8 mouse cellular contexts compared by ENCODE assay signal in the genomic region with DNA sequence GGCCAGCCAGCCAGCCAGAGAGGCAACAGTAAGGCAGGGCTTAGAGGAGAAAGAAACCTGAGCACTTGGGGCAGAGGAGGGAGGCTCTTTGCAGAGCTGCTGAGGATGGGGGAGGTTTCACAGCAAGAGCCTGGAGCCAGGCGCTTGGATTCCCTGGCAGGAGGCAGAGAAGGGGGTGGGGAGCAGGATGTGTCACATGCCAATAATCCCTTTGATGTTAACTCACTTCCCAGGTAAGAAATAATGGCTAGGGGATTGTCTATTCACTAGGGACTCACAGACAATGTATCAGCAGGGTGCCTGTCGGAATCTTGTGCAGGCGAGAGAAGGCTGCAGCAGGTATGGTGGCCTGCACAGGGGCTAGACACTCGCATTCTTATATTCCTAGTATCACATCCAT.
A peak's percentile ranks its signal among the peaks of the same experiment; 100 is the strongest.
DNase-seq lines count a peak whose midpoint lies in the region; ATAC-seq and TF ChIP-seq lines count a peak whose summit lies in the region.

No protein-coding gene starts in this region.

- H3K4me3 ChIP-seq in kidney, embryonic 15.5 days (replicated peaks) = no peak overlapping the region
- H3K4me3 ChIP-seq in kidney, adult 2 months (ENCODE audit: insufficient read depth, low read depth, low read length) = no peak overlapping the region
- H3K4me3 ChIP-seq in forebrain, embryonic 11.5 days (ENCODE audit: low read depth, low read length) = no peak overlapping the region
- H3K4me3 ChIP-seq in limb, embryonic 10.5 days = peak overlapping the region; percentile 31; the same call in 1 of the 2 replicates
- no peak overlapping the region for H3K4me3 ChIP-seq in neural tube, embryonic 13.5 days
- no peak overlapping the region for H3K4me3 ChIP-seq in heart, embryonic 12.5 days

- no peak for TF ChIP-seq CTCF in kidney, adult 2 months (conservative IDR thresholded peaks at IDR 0.05; ENCODE audit: insufficient read depth, insufficient read length, low read depth, low read length)

- H3K4me1 ChIP-seq in kidney, embryonic 15.5 days = peaks cover 7% of the 10 kb centered on the region; the same call in 1 of the 2 replicates
- no peaks in the 10 kb centered on the region for H3K4me1 ChIP-seq in kidney, adult 2 months (ENCODE audit: control insufficient read depth, insufficient read depth, low read length)
- 0 out of 2 replicates have a peak, but pooled peaks cover 3% of the 10 kb centered on the region for H3K4me1 ChIP-seq in forebrain, embryonic 11.5 days (replicated peaks; ENCODE audit: control insufficient read depth, insufficient read depth, low read length)
- peaks cover 16% of the 10 kb centered on the region for H3K4me1 ChIP-seq in limb, embryonic 10.5 days
- H3K4me1 ChIP-seq in neural tube, embryonic 13.5 days (replicated peaks) = peaks cover 6% of the 10 kb centered on the region
- no peaks in the 10 kb centered on the region; the same call in 1 of the 2 replicates for H3K4me1 ChIP-seq in heart, embryonic 12.5 days (replicated peaks)

- 23% methylated on average over 4 of the region's 4 CpGs for WGBS in kidney, embryonic 15.5 days
- WGBS in kidney, adult 2 months = 22% methylated on average over 4 of the region's 4 CpGs
- WGBS in forebrain, embryonic 11.5 days = 2% methylated on average over 4 of the region's 4 CpGs
- WGBS in limb, embryonic 10.5 days = 9% methylated on average over 4 of the region's 4 CpGs
- WGBS in neural tube, embryonic 13.5 days = 4% methylated on average over 4 of the region's 4 CpGs
- 15% methylated on average over 4 of the region's 4 CpGs for WGBS in heart, embryonic 12.5 days

- no peaks in the 10 kb centered on the region for H3K9me3 ChIP-seq in kidney, embryonic 15.5 days (replicated peaks)
- H3K9me3 ChIP-seq in forebrain, embryonic 11.5 days (ENCODE audit: control insufficient read depth, low read length) = no peaks in the 10 kb centered on the region
- no peaks in the 10 kb centered on the region for H3K9me3 ChIP-seq in limb, embryonic 10.5 days (replicated peaks)
- no peaks in the 10 kb centered on the region for H3K9me3 ChIP-seq in neural tube, embryonic 13.5 days
- no peaks in the 10 kb centered on the region for H3K9me3 ChIP-seq in heart, embryonic 12.5 days (replicated peaks)

- 0 out of 2 replicates have a peak overlapping the region, but pooled peaks have one; percentile 23 for H3K4me2 ChIP-seq in kidney, embryonic 15.5 days
- peak overlapping the region; percentile 26; the same call in 1 of the 2 replicates for H3K4me2 ChIP-seq in forebrain, embryonic 11.5 days (ENCODE audit: low read depth, low read length, severe bottlenecking)
- peak overlapping the region; percentile 30; the same call in 1 of the 2 replicates for H3K4me2 ChIP-seq in neural tube, embryonic 13.5 days
- no peak overlapping the region for H3K4me2 ChIP-seq in heart, embryonic 12.5 days

- no peaks in the 10 kb centered on the region for H3K27me3 ChIP-seq in kidney, embryonic 15.5 days
- H3K27me3 ChIP-seq in kidney, adult 2 months (replicated peaks; ENCODE audit: control insufficient read depth, insufficient read depth, low read length) = no peaks in the 10 kb centered on the region
- no peaks in the 10 kb centered on the region for H3K27me3 ChIP-seq in forebrain, embryonic 11.5 days (ENCODE audit: control insufficient read depth, insufficient read depth, low read length)
- no peaks in the 10 kb centered on the region for H3K27me3 ChIP-seq in limb, embryonic 10.5 days (ENCODE audit: low read depth, poor library complexity, severe bottlenecking)
- H3K27me3 ChIP-seq in neural tube, embryonic 13.5 days = no peaks in the 10 kb centered on the region
- no peaks in the 10 kb centered on the region for H3K27me3 ChIP-seq in heart, embryonic 12.5 days (replicated peaks)

- H3K27ac ChIP-seq in kidney, embryonic 15.5 days = no peak overlapping the region
- H3K27ac ChIP-seq in kidney, adult 2 months (ENCODE audit: insufficient read depth, low read depth, low read length) = no peak overlapping the region
- H3K27ac ChIP-seq in forebrain, embryonic 11.5 days (ENCODE audit: low read depth, low read length) = peak overlapping the region; percentile 53; the same call in 1 of the 2 replicates
- H3K27ac ChIP-seq in limb, embryonic 10.5 days = peak overlapping the region; percentile 71
- H3K27ac ChIP-seq in neural tube, embryonic 13.5 days (replicated peaks) = no peak overlapping the region
- H3K27ac ChIP-seq in heart, embryonic 12.5 days (ENCODE audit: poor library complexity, severe bottlenecking) = no peak overlapping the region

- no peak for TF ChIP-seq POLR2A in kidney, adult 2 months (IDR thresholded peaks at IDR 0.05; ENCODE audit: low read depth, low read length)

- H3K36me3 ChIP-seq in kidney, embryonic 15.5 days = no peaks in the 10 kb centered on the region
- H3K36me3 ChIP-seq in kidney, adult 2 months (ENCODE audit: control insufficient read depth, insufficient read depth, low read length) = no peaks in the 10 kb centered on the region
- H3K36me3 ChIP-seq in forebrain, embryonic 11.5 days (ENCODE audit: control insufficient read depth, insufficient read depth, low read length) = no peaks in the 10 kb centered on the region
- no peaks in the 10 kb centered on the region for H3K36me3 ChIP-seq in limb, embryonic 10.5 days
- no peaks in the 10 kb centered on the region for H3K36me3 ChIP-seq in neural tube, embryonic 13.5 days
- H3K36me3 ChIP-seq in heart, embryonic 12.5 days = no peaks in the 10 kb centered on the region

- no peak for DNase-seq in kidney, adult 2 months
- peak; percentile 70 for DNase-seq in forebrain, embryonic 11.5 days (ENCODE audit: low spot score)
- peak; percentile 55 for DNase-seq in limb, embryonic 10.5 days (ENCODE audit: low spot score)
- DNase-seq in adrenal gland, postnatal 14 days = no peak

- peak; percentile 96 for ATAC-seq in kidney, embryonic 15.5 days (replicated peaks; ENCODE audit: low FRiP score)
- peak; percentile 84 for ATAC-seq in forebrain, embryonic 11.5 days (replicated peaks; ENCODE audit: low FRiP score)
- peak; percentile 36; the same call in 1 of the 2 replicates for ATAC-seq in neural tube, embryonic 13.5 days (ENCODE audit: low read depth)
- ATAC-seq in cerebellum, adult (ENCODE audit: insufficient number of reproducible peaks, low FRiP score, low TSS enrichment) = no peak
- ATAC-seq in heart, embryonic 12.5 days (ENCODE audit: insufficient number of reproducible peaks, low FRiP score) = no peak

- H3K9ac ChIP-seq in kidney, embryonic 15.5 days = no peak overlapping the region
- peak overlapping the region; percentile 23; the same call in 1 of the 2 replicates for H3K9ac ChIP-seq in forebrain, embryonic 11.5 days (ENCODE audit: low read length)
- H3K9ac ChIP-seq in neural tube, embryonic 13.5 days = no peak overlapping the region
- no peak overlapping the region for H3K9ac ChIP-seq in heart, embryonic 12.5 days

Comparison
In these comparisons a context has a peak if more than half of its experiments do, and no peak if none do; other contexts are left out.
1. ATAC-seq: peak in kidney, embryonic 15.5 days (single experiment), forebrain, embryonic 11.5 days (single experiment) and neural tube, embryonic 13.5 days (single experiment); none in cerebellum, adult (single experiment) and heart, embryonic 12.5 days (single experiment).
2. H3K27ac ChIP-seq: peak in forebrain, embryonic 11.5 days (single experiment) and limb, embryonic 10.5 days (single experiment); none in kidney, embryonic 15.5 days (single experiment), kidney, adult 2 months (single experiment), neural tube, embryonic 13.5 days (single experiment) and heart, embryonic 12.5 days (single experiment).
3. DNase-seq: peak in forebrain, embryonic 11.5 days (single experiment) and limb, embryonic 10.5 days (single experiment); none in kidney, adult 2 months (single experiment) and adrenal gland, postnatal 14 days (single experiment).